Mouse (Mus musculus) intestine, embryonic 16.5 days (tissue): ENCODE results near the gene Dmrt1. TPM values are rescaled to one million over a fixed set of nuclear protein-coding genes. Genes with fewer than 3 reads are reported as not detected.

ENCODE experiments used
- ATAC-seq: fragments of 200-750 bp; cut with Nextera tagmentation; 2 replicates; pipeline ENCODE4 v1.8.0; 2017; ENCODE audit warnings: moderate TSS enrichment, moderate library complexity
- H3K27ac ChIP-seq: fragments of 300-500 bp; sonication (generic); 2 replicates; pipeline ENCODE4 v1.5.1; 2014; ENCODE audit warnings: mild to moderate bottlenecking, low read length
- H3K27me3 ChIP-seq: fragments of 300-500 bp; sonication (generic); replicated peaks from 2 replicates; pipeline ENCODE4 v1.6.1; 2014; ENCODE audit warnings: low read length, control low read depth, mixed read lengths; ENCODE audit not compliant: control insufficient read depth, insufficient read depth
- H3K36me3 ChIP-seq: fragments of 300-500 bp; sonication (generic); 2 replicates; pipeline ENCODE4 v1.6.1; 2014; ENCODE audit warnings: low read length, control low read depth; ENCODE audit not compliant: control insufficient read depth, insufficient read depth
- H3K4me1 ChIP-seq: fragments of 300-500 bp; sonication (generic); 2 replicates; pipeline ENCODE4 v1.6.1; 2014; ENCODE audit warnings: low read length, control low read depth, mixed read lengths; ENCODE audit not compliant: control insufficient read depth, insufficient read depth
- H3K4me2 ChIP-seq: fragments of 300-500 bp; sonication (generic); 2 replicates; pipeline ENCODE4 v1.6.1; 2014; ENCODE audit warnings: low read depth, low read length, control low read depth
- H3K4me3 ChIP-seq: fragments of 300-500 bp; sonication (generic); 2 replicates; pipeline ENCODE4 v1.5.1; 2014; ENCODE audit warnings: mild to moderate bottlenecking, low read length
- H3K9ac ChIP-seq: fragments of 300-500 bp; sonication (generic); 2 replicates; pipeline ENCODE4 v1.6.1; 2014; ENCODE audit warnings: low read depth, low read length
- H3K9me3 ChIP-seq: fragments of 300-500 bp; sonication (generic); 2 replicates; pipeline ENCODE4 v1.6.1; 2016; ENCODE audit warnings: low read length, control low read depth; ENCODE audit not compliant: control insufficient read depth
- WGBS: fragments of 180-500 bp; shearing (Covaris S2); extraction: QIAGEN DNeasy Blood & Tissue Kit; methylation state at CpG from one replicate; pipeline ENCODE4 v1.1.7; 2014; 5-methylcytosine and 5-hydroxymethylcytosine counted together
- polyA plus RNA-seq: library from polyadenylated mRNA; unstranded; fragments of >200 nt; fragmentation: Nextera tagmentation; extraction: Ambion mirVana; gene quantifications from 2 replicates; pipeline ENCODE4 v1.2.1, GENCODE M21; 2015

Dmrt1 gene
- polyA plus RNA-seq, 1 experiment from 2014 or later = not detected

- WGBS = 68% methylated on average over 3 of the region's 3 CpGs
- Histone ChIP-seq H3K36me3 (no peaks in the 10 kb centered on the region), H3K27me3 (peaks cover 40% of the 10 kb centered on the region), H3K4me3 (no peak overlapping the region), H3K9me3 (no peaks in the 10 kb centered on the region), H3K27ac (no peak overlapping the region), H3K4me1 (no peaks in the 10 kb centered on the region), H3K4me2 (no peak overlapping the region), H3K9ac (no peak overlapping the region)
- no peak for ATAC-seq
Measured at GRCm38 (mm10) chr19:25597717-25598232, 92.4 kb downstream of the Dmrt1 start.

- peaks cover 48% of the 10 kb centered on the region for H3K27me3 ChIP-seq
- H3K9me3 ChIP-seq = no peaks in the 10 kb centered on the region
- H3K27ac ChIP-seq = no peak overlapping the region
- H3K4me2 ChIP-seq = no peak overlapping the region
- no peak overlapping the region for H3K4me3 ChIP-seq
- H3K9ac ChIP-seq = no peak overlapping the region
- no peak for ATAC-seq
- 13% methylated on average over 4 of the region's 4 CpGs for WGBS
- H3K36me3 ChIP-seq = no peaks in the 10 kb centered on the region
- no peaks in the 10 kb centered on the region for H3K4me1 ChIP-seq
Measured at GRCm38 (mm10) chr19:25598626-25599025, 93.2 kb downstream of the Dmrt1 start.

- no peak overlapping the region for H3K4me3 ChIP-seq
- H3K9me3 ChIP-seq = no peaks in the 10 kb centered on the region
- H3K36me3 ChIP-seq = no peaks in the 10 kb centered on the region
- no peak for ATAC-seq
- H3K4me2 ChIP-seq = no peak overlapping the region
- peaks cover 8% of the 10 kb centered on the region for H3K4me1 ChIP-seq
- H3K27ac ChIP-seq = no peak overlapping the region
- no peak overlapping the region for H3K9ac ChIP-seq
- WGBS = 11% methylated on average over 8 of the region's 8 CpGs
- H3K27me3 ChIP-seq = peaks cover 76% of the 10 kb centered on the region
Measured at GRCm38 (mm10) chr19:25601966-25602365, 96.5 kb downstream of the Dmrt1 start.

DNA sequence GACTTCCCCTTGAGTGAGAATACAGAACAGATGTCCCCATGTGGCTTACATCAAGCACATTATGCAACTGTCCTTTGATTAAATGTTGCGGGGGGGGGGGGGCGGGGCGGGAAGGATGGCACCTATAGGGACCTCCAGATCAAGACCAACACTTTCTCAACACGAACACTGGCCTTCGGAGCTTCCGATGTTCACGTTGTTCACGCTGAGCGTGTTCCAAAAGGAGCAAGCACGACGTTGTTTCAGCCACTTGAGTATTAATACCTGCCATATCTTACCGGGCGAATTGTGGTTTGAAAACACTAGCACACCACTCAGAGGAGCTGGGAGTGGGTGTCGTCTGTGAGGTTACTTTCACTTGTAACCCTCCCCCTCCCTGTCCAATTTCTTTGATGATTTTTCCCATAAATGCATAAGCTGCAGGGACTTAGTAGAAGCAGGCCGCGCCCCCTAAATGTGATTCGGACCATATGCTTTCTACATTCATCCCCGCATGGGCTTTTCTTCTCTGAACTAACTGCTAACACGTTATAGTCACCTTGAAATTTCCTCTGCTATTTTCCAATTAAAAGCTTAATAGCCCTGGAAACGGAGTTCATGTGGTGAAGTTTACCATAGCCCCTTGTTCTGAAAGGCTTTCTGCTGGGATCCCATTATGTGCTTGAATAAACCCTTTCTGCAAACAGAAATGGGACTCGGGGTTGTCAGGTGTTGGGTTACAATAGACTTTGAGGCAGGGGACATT is 102.2 kb downstream of the Dmrt1 start:
- WGBS = 1% methylated on average over 21 of the region's 21 CpGs
- no peak overlapping the region for H3K27ac ChIP-seq
- H3K4me3 ChIP-seq = no peak overlapping the region
- no peak overlapping the region for H3K9ac ChIP-seq
- no peaks in the 10 kb centered on the region for H3K36me3 ChIP-seq
- peaks cover 23% of the 10 kb centered on the region for H3K4me1 ChIP-seq
- no peak overlapping the region for H3K4me2 ChIP-seq
- no peak for ATAC-seq
- peaks cover 86% of the 10 kb centered on the region for H3K27me3 ChIP-seq
- H3K9me3 ChIP-seq = no peaks in the 10 kb centered on the region

- WGBS = 3% methylated on average over 7 of the region's 7 CpGs
- H3K27me3 ChIP-seq = peaks cover 86% of the 10 kb centered on the region
- H3K36me3 ChIP-seq = no peaks in the 10 kb centered on the region
- no peak overlapping the region for H3K4me2 ChIP-seq
- no peak overlapping the region for H3K4me3 ChIP-seq
- no peak overlapping the region for H3K9ac ChIP-seq
- H3K4me1 ChIP-seq = peaks cover 23% of the 10 kb centered on the region
- H3K9me3 ChIP-seq = no peaks in the 10 kb centered on the region
- ATAC-seq = no peak
- no peak overlapping the region for H3K27ac ChIP-seq
Measured at GRCm38 (mm10) chr19:25608206-25608580, 102.8 kb downstream of the Dmrt1 start.

DNA sequence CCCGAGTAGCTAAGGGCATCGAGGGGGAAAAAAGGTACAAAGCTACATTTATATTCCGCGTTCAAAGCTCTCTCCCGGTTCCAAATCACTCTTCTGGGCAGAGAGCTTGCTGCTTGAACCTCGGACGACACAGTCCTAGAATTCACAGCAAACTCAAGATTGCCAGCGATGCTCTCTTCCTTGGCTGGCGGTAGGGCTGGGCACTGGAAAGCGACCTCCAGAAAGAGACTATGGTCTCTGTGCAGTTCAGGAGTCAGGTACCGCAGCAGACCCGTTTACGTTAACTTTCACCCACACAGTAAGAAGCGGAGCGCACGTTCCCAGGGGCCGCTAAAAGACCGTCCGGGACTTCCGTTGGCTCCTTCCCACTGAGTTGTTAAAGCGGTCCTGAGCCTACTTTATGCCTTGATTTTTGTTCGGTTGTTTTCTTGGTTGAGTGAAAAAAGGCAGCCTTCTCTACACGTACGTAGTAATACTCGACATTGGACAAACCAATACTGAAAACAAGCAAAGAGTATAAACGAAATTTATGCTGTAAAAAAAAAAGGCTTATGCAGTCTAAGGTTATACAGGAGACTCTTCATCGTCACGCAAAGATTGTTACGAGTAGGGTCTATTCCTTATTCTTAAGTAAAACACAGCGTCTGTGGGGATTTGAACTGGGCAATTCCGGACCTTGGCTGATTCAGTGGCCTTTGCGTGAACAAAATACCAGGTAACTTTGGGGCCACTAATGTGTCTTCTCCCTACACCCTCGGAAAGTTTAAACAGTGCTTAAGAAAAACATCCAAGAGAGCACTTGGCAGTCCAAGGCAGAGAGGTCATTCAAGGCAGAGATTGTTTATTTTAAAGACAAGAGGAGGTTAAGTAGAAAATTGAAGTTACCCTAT is 103.8 kb downstream of the Dmrt1 start:
- Histone ChIP-seq H3K9ac (no peak overlapping the region), H3K9me3 (no peaks in the 10 kb centered on the region), H3K36me3 (no peaks in the 10 kb centered on the region), H3K4me2 (no peak overlapping the region), H3K4me3 (no peak overlapping the region), H3K27me3 (peaks cover 88% of the 10 kb centered on the region), H3K4me1 (peaks cover 23% of the 10 kb centered on the region), H3K27ac (no peak overlapping the region)
- 1% methylated on average over 33 of the region's 33 CpGs for WGBS
- ATAC-seq = no peak

DNA sequence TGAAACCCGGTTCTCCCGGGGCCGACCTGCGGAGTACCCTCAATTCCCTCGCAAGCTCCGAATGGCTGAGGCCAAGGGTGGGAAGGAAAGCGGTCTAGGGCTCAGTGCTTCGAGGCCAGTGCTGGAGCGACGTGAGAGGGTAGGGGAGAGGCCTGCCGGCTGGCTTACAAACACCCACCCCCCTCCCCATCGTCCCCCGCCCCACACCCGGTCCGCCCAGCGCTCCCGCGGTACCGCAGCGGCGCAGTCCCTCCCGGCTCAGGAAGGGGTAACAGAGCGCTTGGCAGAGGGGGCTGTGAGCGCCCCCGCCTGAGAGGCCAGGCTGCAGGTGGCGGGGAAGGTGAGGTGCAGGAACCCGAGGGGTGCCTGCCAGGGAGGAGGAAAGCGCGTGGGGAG is 104.6 kb downstream of the Dmrt1 start, which contains the start of gene Dmrt3:
Dmrt3 (plus strand) TSS at position 287 of the 396 bp plus-strand sequence.
- Histone ChIP-seq H3K27ac (no peak within 1 kb of the TSS), H3K36me3 (no peaks in the 10 kb centered on the region), H3K9me3 (no peaks in the 10 kb centered on the region), H3K4me3 (peak within 1 kb of the TSS; percentile 45), H3K27me3 (peaks cover 88% of the 10 kb centered on the region), H3K4me2 (peak within 1 kb of the TSS; percentile 61), H3K4me1 (peaks cover 23% of the 10 kb centered on the region), H3K9ac (peak within 1 kb of the TSS; percentile 4; the same call in 1 of the 2 replicates)
- WGBS = 1% methylated on average over 26 of the region's 29 CpGs
- no peak for ATAC-seq

DNA sequence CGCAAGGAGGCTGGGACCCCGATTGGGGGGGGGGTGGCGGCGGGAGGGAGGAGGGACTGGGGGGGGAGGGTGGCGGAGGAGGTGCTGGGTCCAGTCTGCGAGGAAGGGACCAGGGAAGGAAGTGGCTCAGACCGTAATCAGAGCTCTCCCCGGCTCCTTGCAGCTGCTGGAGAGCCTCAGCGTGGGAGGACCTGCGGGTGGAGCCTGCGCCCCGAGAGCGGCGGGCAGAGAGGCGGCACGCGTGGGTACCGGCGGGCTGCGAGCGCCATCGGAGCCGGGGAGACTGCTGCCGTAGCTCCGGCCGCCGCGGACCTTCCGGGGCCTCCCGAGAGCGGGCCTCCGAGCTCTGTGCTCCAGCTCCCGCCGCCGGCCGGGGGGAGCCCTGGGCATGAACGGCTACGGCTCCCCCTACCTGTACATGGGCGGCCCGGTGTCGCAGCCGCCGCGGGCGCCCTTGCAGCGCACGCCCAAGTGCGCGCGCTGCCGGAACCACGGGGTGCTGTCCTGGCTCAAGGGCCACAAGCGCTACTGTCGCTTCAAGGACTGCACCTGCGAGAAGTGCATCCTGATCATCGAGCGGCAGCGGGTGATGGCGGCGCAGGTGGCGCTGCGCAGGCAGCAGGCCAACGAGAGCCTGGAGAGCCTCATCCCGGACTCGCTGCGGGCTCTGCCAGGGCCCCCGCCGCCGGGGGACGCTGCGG is 105.1 kb downstream of the Dmrt1 start:
- H3K9ac ChIP-seq = peak overlapping the region; percentile 4; the same call in 1 of the 2 replicates
- H3K27ac ChIP-seq = no peak overlapping the region
- peaks cover 23% of the 10 kb centered on the region for H3K4me1 ChIP-seq
- peak; percentile 68 for ATAC-seq
- H3K9me3 ChIP-seq = no peaks in the 10 kb centered on the region
- peak overlapping the region; percentile 61 for H3K4me2 ChIP-seq
- H3K36me3 ChIP-seq = no peaks in the 10 kb centered on the region
- peaks cover 87% of the 10 kb centered on the region for H3K27me3 ChIP-seq
- H3K4me3 ChIP-seq = peak overlapping the region; percentile 45
- under 1% methylated on average over 66 of the region's 71 CpGs for WGBS

DNA sequence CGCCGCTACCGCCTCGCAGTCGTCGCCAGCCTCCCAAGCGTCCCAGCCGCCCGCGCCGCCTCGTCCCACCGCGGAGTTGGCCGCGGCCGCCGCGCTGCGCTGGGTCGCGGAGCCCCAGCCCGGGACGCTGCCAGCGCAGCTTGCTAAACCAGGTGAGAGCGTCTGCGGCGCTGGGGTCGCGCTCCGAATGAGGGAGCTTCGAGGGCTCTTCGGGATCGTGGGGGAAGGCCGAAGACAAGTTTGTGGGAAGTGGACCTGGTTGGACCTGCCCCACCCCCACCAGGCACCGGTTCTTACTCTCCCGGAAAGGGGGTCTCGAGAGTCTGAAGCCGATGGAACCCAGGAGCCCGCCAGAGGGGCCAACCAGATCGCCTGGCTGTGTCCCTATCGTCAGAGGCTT is 105.7 kb downstream of the Dmrt1 start:
- 0% methylated on average over 42 of the region's 42 CpGs for WGBS
- no peak for ATAC-seq
- H3K27ac ChIP-seq = no peak overlapping the region
- peak overlapping the region; percentile 4; the same call in 1 of the 2 replicates for H3K9ac ChIP-seq
- H3K9me3 ChIP-seq = no peaks in the 10 kb centered on the region
- H3K4me2 ChIP-seq = peak overlapping the region; percentile 61
- H3K27me3 ChIP-seq = peaks cover 83% of the 10 kb centered on the region
- peak overlapping the region; percentile 45 for H3K4me3 ChIP-seq
- peaks cover 18% of the 10 kb centered on the region for H3K4me1 ChIP-seq
- no peaks in the 10 kb centered on the region for H3K36me3 ChIP-seq
